Mouse (Mus musculus): Measurements from ENCODE around the gene Gtpbp1. TPM values are rescaled to one million over a fixed set of nuclear protein-coding genes. Genes with fewer than 3 reads are reported as not detected.
"Not testable (repeated sequence)": the region's sequence is repeated elsewhere in the genome, so short reads cannot be mapped to it uniquely, and the experiment has no call there.

The Gtpbp1 gene
- polyA plus RNA-seq, 1 experiment from 2014 or later: 25.3 TPM

- H3K27me3 ChIP-seq (ENCODE audit: control insufficient read depth, insufficient read depth, low read length); ATAC-seq (ENCODE audit: insufficient number of reproducible peaks, insufficient read depth, low FRiP score, low read depth); H3K9me3 ChIP-seq (ENCODE audit: control insufficient read depth, low read length); H3K27ac ChIP-seq (replicated peaks in 1 of 2; ENCODE audit: control insufficient read depth in 1 of 2, insufficient read depth in 1 of 2, low read depth in 2 of 2, low read length in 2 of 2); H3K9ac ChIP-seq (ENCODE audit: low read length): not testable (repeated sequence)
- Histone ChIP-seq H3K4me2 (ENCODE audit: low read length) (peak overlapping the region; percentile 62), H3K36me3 (ENCODE audit: control insufficient read depth, insufficient read depth, low read length) (peaks cover 56% of the 10 kb centered on the region), H3K4me3 (ENCODE audit: control insufficient read depth in 1 of 2, insufficient read depth in 1 of 2, low read depth in 1 of 2, low read length in 2 of 2) (peak overlapping the region in 1 of 2 experiments; percentile 81; a peak in 1 of 4 replicates), H3K4me1 (ENCODE audit: control insufficient read depth in 2 of 2, insufficient read depth in 2 of 2, low read length in 2 of 2) (peaks cover 5 to 15% of the 10 kb centered on the region in 2 experiments; a peak in 3 of 4 replicates)
- 71% methylated on average over 11 of the region's 11 CpGs for WGBS
Measured at GRCm38 (mm10) chr15:79671828-79672348, 18.8 kb upstream of the Gtpbp1 start.

- no peaks in the 10 kb centered on the region for H3K27me3 ChIP-seq (ENCODE audit: control insufficient read depth, insufficient read depth, low read length)
- no peak for ATAC-seq (ENCODE audit: insufficient number of reproducible peaks, insufficient read depth, low FRiP score, low read depth)
- 86% methylated on average over 2 of the region's 2 CpGs for WGBS
- no peak overlapping the region for H3K4me2 ChIP-seq (ENCODE audit: low read length)
- peaks cover 46% of the 10 kb centered on the region for H3K36me3 ChIP-seq (ENCODE audit: control insufficient read depth, insufficient read depth, low read length)
- H3K4me3 ChIP-seq (ENCODE audit: control insufficient read depth in 1 of 2, insufficient read depth in 1 of 2, low read depth in 1 of 2, low read length in 2 of 2): no peak overlapping the region
- no peak overlapping the region for H3K9ac ChIP-seq (ENCODE audit: low read length)
- H3K9me3 ChIP-seq (ENCODE audit: control insufficient read depth, low read length): no peaks in the 10 kb centered on the region
- H3K27ac ChIP-seq (replicated peaks in 1 of 2; ENCODE audit: control insufficient read depth in 1 of 2, insufficient read depth in 1 of 2, low read depth in 2 of 2, low read length in 2 of 2): no peak overlapping the region
- H3K4me1 ChIP-seq (ENCODE audit: control insufficient read depth in 2 of 2, insufficient read depth in 2 of 2, low read length in 2 of 2): peaks cover 8 to 23% of the 10 kb centered on the region in 2 experiments
Measured at GRCm38 (mm10) chr15:79677936-79678335, 12.7 kb upstream of the Gtpbp1 start.

DNA sequence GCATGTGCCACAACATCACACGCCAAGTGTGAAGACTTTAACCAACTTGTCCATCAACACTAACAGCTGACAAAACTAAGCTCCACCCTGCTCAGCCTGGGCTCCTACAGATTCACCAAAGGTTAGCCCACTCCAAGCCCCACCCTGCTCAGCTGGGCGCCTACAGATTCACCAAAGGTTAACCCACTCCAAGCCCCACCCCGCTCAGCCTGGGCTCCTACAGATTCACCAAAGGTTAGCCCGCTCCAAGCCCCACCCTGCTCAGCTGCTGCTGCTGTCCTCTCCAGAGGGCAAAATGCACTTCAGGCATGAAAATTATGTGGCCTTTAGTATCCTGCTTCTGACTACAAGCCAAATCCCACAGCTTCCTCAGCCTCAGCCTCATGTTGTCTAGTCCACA, 8.7 kb upstream of the Gtpbp1 start:
- H3K9me3 ChIP-seq (ENCODE audit: control insufficient read depth, low read length): no peaks in the 10 kb centered on the region
- H3K27ac ChIP-seq (replicated peaks in 1 of 2; ENCODE audit: control insufficient read depth in 1 of 2, insufficient read depth in 1 of 2, low read depth in 2 of 2, low read length in 2 of 2): peak overlapping the region; percentile 5 to 62; a peak in 3 of 4 replicates
- peaks cover 28 to 58% of the 10 kb centered on the region in 2 experiments for H3K4me1 ChIP-seq (ENCODE audit: control insufficient read depth in 2 of 2, insufficient read depth in 2 of 2, low read length in 2 of 2)
- peak overlapping the region; percentile 99 for H3K9ac ChIP-seq (ENCODE audit: low read length)
- H3K27me3 ChIP-seq (ENCODE audit: control insufficient read depth, insufficient read depth, low read length): no peaks in the 10 kb centered on the region
- H3K4me3 ChIP-seq (ENCODE audit: control insufficient read depth in 1 of 2, insufficient read depth in 1 of 2, low read depth in 1 of 2, low read length in 2 of 2): peak overlapping the region in 1 of 2 experiments; percentile 96; a peak in 1 of 4 replicates
- no peak for ATAC-seq (ENCODE audit: insufficient number of reproducible peaks, insufficient read depth, low FRiP score, low read depth)
- 70% methylated on average over 4 of the region's 4 CpGs for WGBS
- peaks cover 8% of the 10 kb centered on the region for H3K36me3 ChIP-seq (ENCODE audit: control insufficient read depth, insufficient read depth, low read length)
- H3K4me2 ChIP-seq (ENCODE audit: low read length): peak overlapping the region; percentile 97

- Histone ChIP-seq H3K4me1 (ENCODE audit: control insufficient read depth in 2 of 2, insufficient read depth in 2 of 2, low read length in 2 of 2) (peaks cover 28 to 58% of the 10 kb centered on the region in 2 experiments), H3K27me3 (ENCODE audit: control insufficient read depth, insufficient read depth, low read length) (no peaks in the 10 kb centered on the region), H3K4me2 (ENCODE audit: low read length) (peak overlapping the region; percentile 97), H3K27ac (replicated peaks in 1 of 2; ENCODE audit: control insufficient read depth in 1 of 2, insufficient read depth in 1 of 2, low read depth in 2 of 2, low read length in 2 of 2) (peak overlapping the region; percentile 54 to 62), H3K4me3 (ENCODE audit: control insufficient read depth in 1 of 2, insufficient read depth in 1 of 2, low read depth in 1 of 2, low read length in 2 of 2) (peak overlapping the region in 1 of 2 experiments; percentile 96; a peak in 3 of 4 replicates), H3K9ac (ENCODE audit: low read length) (peak overlapping the region; percentile 99), H3K36me3 (ENCODE audit: control insufficient read depth, insufficient read depth, low read length) (no peaks in the 10 kb centered on the region), H3K9me3 (ENCODE audit: control insufficient read depth, low read length) (no peaks in the 10 kb centered on the region)
- WGBS: 53% methylated on average over 6 of the region's 6 CpGs
- ATAC-seq (ENCODE audit: insufficient number of reproducible peaks, insufficient read depth, low FRiP score, low read depth): no peak
Measured at GRCm38 (mm10) chr15:79683146-79683545, 7.5 kb upstream of the Gtpbp1 start.

GRCm38 (mm10) chr15:79683707-79684465, 6.8 kb upstream of the Gtpbp1 start:
- 28% methylated on average over 19 of the region's 19 CpGs for WGBS

GRCm38 (mm10) chr15:79684616-79685015, 6.0 kb upstream of the Gtpbp1 start:
- Histone ChIP-seq H3K36me3 (ENCODE audit: control insufficient read depth, insufficient read depth, low read length) (no peaks in the 10 kb centered on the region), H3K4me2 (ENCODE audit: low read length) (peak overlapping the region; percentile 97), H3K9ac (ENCODE audit: low read length) (peak overlapping the region; percentile 99), H3K4me1 (ENCODE audit: control insufficient read depth in 2 of 2, insufficient read depth in 2 of 2, low read length in 2 of 2) (peaks cover 28 to 64% of the 10 kb centered on the region in 2 experiments), H3K4me3 (ENCODE audit: control insufficient read depth in 1 of 2, insufficient read depth in 1 of 2, low read depth in 1 of 2, low read length in 2 of 2) (peak overlapping the region; percentile 80 to 96; a peak in 3 of 4 replicates), H3K27me3 (ENCODE audit: control insufficient read depth, insufficient read depth, low read length) (no peaks in the 10 kb centered on the region), H3K9me3 (ENCODE audit: control insufficient read depth, low read length) (no peaks in the 10 kb centered on the region), H3K27ac (replicated peaks in 1 of 2; ENCODE audit: control insufficient read depth in 1 of 2, insufficient read depth in 1 of 2, low read depth in 2 of 2, low read length in 2 of 2) (no peak overlapping the region)
- WGBS: 68% methylated on average over 6 of the region's 6 CpGs
- ATAC-seq (ENCODE audit: insufficient number of reproducible peaks, insufficient read depth, low FRiP score, low read depth): no peak

More at GRCm38 (mm10) chr15:79683707-79684465, 6.8 kb upstream of the Gtpbp1 start:
- no peaks in the 10 kb centered on the region for H3K9me3 ChIP-seq (ENCODE audit: control insufficient read depth, low read length)
- H3K4me3 ChIP-seq (ENCODE audit: control insufficient read depth in 1 of 2, insufficient read depth in 1 of 2, low read depth in 1 of 2, low read length in 2 of 2): peak overlapping the region; percentile 80 to 96
- peak overlapping the region; percentile 97 for H3K4me2 ChIP-seq (ENCODE audit: low read length)
- peak overlapping the region; percentile 23 to 62 for H3K27ac ChIP-seq (replicated peaks in 1 of 2; ENCODE audit: control insufficient read depth in 1 of 2, insufficient read depth in 1 of 2, low read depth in 2 of 2, low read length in 2 of 2)
- no peaks in the 10 kb centered on the region for H3K27me3 ChIP-seq (ENCODE audit: control insufficient read depth, insufficient read depth, low read length)
- peak overlapping the region; percentile 99 for H3K9ac ChIP-seq (ENCODE audit: low read length)
- H3K4me1 ChIP-seq (ENCODE audit: control insufficient read depth in 2 of 2, insufficient read depth in 2 of 2, low read length in 2 of 2): peaks cover 28 to 63% of the 10 kb centered on the region in 2 experiments
- H3K36me3 ChIP-seq (ENCODE audit: control insufficient read depth, insufficient read depth, low read length): no peaks in the 10 kb centered on the region
- ATAC-seq (ENCODE audit: insufficient number of reproducible peaks, insufficient read depth, low FRiP score, low read depth): no peak

GRCm38 (mm10) chr15:79685141-79685641, 5.5 kb upstream of the Gtpbp1 start:
- Histone ChIP-seq H3K4me3 (ENCODE audit: control insufficient read depth in 1 of 2, insufficient read depth in 1 of 2, low read depth in 1 of 2, low read length in 2 of 2) (peak overlapping the region; percentile 80 to 96), H3K9ac (ENCODE audit: low read length) (peak overlapping the region; percentile 99), H3K27me3 (ENCODE audit: control insufficient read depth, insufficient read depth, low read length) (no peaks in the 10 kb centered on the region), H3K4me1 (ENCODE audit: control insufficient read depth in 2 of 2, insufficient read depth in 2 of 2, low read length in 2 of 2) (peaks cover 28 to 68% of the 10 kb centered on the region in 2 experiments), H3K27ac (replicated peaks in 1 of 2; ENCODE audit: control insufficient read depth in 1 of 2, insufficient read depth in 1 of 2, low read depth in 2 of 2, low read length in 2 of 2) (peak overlapping the region; percentile 12 to 99; a peak in 1 of 4 replicates), H3K4me2 (ENCODE audit: low read length) (peak overlapping the region; percentile 97), H3K9me3 (ENCODE audit: control insufficient read depth, low read length) (no peaks in the 10 kb centered on the region), H3K36me3 (ENCODE audit: control insufficient read depth, insufficient read depth, low read length) (no peaks in the 10 kb centered on the region)
- no peak for ATAC-seq (ENCODE audit: insufficient number of reproducible peaks, insufficient read depth, low FRiP score, low read depth)
- WGBS: 25% methylated on average over 6 of the region's 6 CpGs
